Mouse (Mus musculus) T-helper 1 cell (primary cell): ENCODE measurements at regions not wholly inside any gene's neighbourhood (a gene's known extent, or its start where the extent isn't known, plus 50 kb on each side); places are given as distances from the start of the nearest gene placed in this dataset.

Source experiments
- in situ Hi-C: fragments of 300-600 bp; cut with MboI, MseI; formaldehyde crosslinking; loops from one replicate; pipeline ENCODE4 v1.15.1; 2025; ENCODE audit warnings: high pct_unique_total_duplicates

- in situ Hi-C loops: no loop called here
Measured at GRCm38 (mm10) chr5:129353549-129353948, 147.5 kb upstream of the Sfswap start.

DNA sequence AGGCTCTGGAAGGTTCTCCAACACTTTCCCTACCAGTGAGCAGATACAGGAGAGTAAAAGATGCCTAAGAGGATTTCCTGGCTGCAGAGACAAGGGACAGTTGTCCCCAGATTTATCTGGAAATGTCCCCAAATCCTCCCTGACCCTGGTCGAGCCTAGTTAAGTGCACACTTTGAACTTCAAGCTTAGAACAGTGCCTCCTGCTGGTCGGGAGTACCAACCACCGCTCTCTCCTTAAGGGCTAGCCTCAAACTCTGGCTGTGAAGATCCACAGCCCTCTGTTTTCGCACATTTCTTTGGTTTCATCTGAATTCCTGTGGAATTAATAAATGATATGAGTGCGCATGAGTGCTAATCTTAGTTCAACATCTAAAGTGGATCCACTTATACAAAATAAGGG lies 146.1 kb upstream of the Sfswap start:
- in situ Hi-C loops: no loop called here

DNA sequence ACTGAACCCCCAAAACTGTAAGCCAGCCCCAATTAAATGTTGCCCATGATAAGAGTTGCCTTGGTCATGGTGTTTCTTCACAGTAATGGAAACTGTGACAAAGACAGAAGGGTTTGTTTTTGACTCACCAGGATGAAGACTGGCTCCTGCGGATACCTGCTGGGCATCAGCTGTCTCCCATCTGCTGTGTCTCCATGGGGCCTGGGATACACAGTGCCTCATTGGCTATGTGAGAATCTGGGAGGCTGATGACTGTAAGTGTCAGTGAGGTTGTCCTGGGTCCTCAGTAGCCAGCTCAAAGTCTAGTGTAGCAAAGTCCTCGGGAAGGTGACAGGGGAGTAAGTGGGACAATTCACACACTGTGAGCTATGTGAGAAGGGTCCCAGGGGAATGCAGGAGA lies 139.5 kb upstream of the Sfswap start:
- in situ Hi-C loops: no loop called here

DNA sequence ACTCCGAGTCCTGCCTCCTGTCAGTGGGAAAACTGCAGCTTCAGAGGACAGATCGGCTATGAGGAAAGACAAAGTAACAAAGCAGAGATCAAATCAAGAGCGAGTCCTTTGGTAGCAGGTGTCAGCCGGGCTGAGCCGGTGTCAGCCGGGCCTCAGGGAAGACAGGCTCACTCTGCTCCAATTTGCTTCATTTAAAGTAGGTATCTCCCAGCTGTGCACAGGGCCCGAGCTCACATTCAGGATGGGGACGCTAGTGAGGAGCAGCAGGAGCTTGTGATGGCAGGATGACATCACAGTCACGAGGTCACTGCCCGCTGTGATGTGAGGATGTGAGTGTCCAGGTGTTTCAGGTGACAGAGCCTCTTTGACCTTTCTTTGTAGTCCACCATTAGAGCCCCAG lies 137.8 kb upstream of the Sfswap start:
- in situ Hi-C loops: no loop called here

GRCm38 (mm10) chr5:129365026-129365425 lies 136.0 kb upstream of the Sfswap start:
- in situ Hi-C loops: no loop called here

DNA sequence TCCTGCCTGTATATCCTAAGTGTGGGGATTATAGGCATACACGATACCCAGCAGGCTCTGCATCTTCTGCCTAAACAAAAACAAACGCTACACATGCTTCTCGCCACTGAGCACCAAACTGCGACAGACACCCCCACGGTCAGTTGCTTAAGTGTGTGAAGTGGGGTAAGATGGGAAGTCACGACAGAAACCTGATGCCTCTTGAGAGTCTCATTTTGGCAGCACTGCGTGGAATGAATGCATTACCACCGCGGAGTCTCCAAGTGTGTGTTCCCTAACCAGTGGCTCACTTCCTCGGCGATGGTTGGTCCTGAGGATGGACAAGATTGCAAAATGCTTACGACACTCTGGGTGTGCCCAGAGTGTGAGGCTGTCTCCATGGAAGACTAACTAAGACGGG lies 133.8 kb upstream of the Sfswap start:
- in situ Hi-C loops: no loop called here

DNA sequence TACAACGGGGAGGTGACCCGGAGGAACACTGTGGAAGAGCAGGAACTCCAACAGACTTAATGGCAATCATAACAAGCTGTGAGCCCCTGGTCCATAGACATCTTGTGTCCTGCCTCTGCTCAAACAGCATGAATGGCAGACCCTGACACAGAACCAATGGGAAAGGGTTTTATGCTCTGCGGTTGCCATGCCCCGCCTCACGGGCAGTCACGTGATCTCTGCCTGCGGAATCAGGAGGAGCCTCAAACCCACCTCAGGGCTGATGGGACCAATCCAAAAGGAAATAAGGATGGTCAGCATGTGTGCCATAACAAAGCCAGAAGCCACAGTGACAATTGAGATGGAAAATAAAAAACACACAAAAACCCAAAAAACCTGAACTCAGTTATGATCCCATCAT lies 120.2 kb upstream of the Sfswap start:
- in situ Hi-C loops: loop anchor here (10.0 to 25.0 kb wide), 3 partner anchors 316 to 806 kb away; no protein-coding TSS in a partner anchor

GRCm38 (mm10) chr5:129384976-129385375 lies 116.0 kb upstream of the Sfswap start:
- in situ Hi-C loops: loop anchor here (5.0 to 25.0 kb wide), 4 partner anchors 202 to 802 kb away; no protein-coding TSS in a partner anchor

GRCm38 (mm10) chr5:129385965-129386643 lies 114.9 kb upstream of the Sfswap start:
- in situ Hi-C loops: loop anchor here (5.0 to 25.0 kb wide), 4 partner anchors 201 to 801 kb away; no protein-coding TSS in a partner anchor

DNA sequence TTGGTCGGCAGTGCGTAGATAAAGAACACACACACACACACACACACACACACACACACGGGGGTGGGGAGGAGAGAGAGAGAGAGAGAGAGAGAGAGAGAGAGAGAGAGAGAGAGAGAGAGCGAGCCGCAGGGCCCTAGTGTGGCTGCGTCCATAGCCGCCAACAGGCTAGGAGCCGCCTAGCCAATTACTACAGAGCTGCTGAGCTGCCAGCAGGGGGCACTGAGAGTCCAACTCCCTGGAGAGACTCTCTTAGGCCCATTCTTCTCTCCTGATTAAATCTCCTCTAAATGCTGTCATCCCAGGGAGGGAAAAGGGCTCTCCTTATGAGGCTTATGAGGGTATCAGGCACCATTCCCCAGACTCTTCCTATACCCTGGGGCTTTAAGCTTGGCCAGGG lies 114.3 kb upstream of the Sfswap start:
- in situ Hi-C loops: loop anchor here (5.0 to 25.0 kb wide), 4 partner anchors 201 to 801 kb away; no protein-coding TSS in a partner anchor

- in situ Hi-C loops: loop anchor here (5.0 to 25.0 kb wide), 4 partner anchors 200 to 800 kb away; no protein-coding TSS in a partner anchor
Measured at GRCm38 (mm10) chr5:129387301-129387700, 113.7 kb upstream of the Sfswap start.

DNA sequence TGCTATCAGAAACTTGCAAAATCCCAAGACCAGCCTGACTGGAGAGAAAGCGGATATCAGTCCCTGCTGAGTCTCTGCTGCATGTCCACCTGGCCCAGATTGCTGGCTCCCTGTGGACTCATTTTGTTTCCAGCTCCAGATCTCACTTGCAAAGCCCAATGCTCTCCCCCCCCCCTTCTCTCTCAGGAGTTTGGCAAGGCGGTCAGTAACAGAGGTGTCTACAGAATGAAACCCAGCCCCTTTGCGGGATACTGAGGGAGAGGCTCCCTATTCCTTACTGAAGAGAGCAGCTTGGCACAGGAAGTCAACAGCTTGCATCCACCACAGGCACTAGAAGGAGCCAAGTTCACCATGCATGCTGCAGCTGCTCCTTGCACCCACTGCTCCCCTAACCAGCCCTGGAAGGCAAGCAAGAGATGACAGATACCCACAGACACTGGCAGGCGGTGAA lies 110.1 kb upstream of the Sfswap start:
- in situ Hi-C loops: loop anchor here (25.0 kb wide), 2 partner anchors 471 to 796 kb away; no protein-coding TSS in a partner anchor

DNA sequence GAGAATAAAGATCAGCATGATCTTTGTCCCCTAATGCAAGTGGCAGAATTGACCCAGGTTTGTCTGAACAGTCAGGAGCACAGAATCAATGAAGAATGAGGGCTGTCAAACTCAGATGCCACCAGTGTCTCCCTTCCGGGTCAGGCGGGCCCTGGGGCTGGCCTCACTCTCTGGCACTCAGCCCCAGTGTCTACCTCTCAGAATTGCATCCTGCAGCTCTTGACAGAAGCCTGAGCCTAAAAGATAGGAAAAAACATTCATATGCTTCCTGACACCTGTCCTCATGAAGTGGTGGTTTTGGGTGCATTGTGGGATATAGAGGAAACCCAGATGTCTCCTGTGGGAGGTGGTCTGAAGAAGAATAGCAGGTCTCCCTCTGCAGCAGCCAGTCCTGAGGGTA lies 107.9 kb upstream of the Sfswap start:
- in situ Hi-C loops: loop anchor here (25.0 kb wide), 2 partner anchors 469 to 794 kb away; no protein-coding TSS in a partner anchor

GRCm38 (mm10) chr5:129393606-129394255 lies 107.3 kb upstream of the Sfswap start:
- in situ Hi-C loops: loop anchor here (25.0 kb wide), 2 partner anchors 469 to 794 kb away; no protein-coding TSS in a partner anchor

GRCm38 (mm10) chr5:129394416-129394815 lies 106.6 kb upstream of the Sfswap start:
- in situ Hi-C loops: loop anchor here (25.0 kb wide), 2 partner anchors 468 to 793 kb away; no protein-coding TSS in a partner anchor

DNA sequence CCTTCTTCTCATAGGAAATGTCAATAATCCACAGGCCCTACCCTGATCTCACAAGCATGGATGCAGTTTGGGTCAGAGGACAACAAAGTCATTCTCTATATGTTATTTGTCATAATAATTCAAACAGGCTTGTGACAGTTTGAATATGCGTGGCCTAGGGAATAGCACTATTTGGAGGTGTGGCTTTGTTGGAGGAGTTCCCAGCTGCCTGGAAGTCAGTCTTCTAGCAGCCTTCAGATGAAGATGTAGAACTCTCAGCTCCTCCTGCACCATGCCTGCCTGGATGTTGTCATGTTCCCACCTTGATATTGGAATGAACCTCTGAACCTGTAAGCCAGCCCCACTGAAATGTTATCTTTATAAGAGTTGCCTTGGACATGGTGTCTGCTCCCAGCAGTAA lies 103.7 kb upstream of the Sfswap start:
- in situ Hi-C loops: loop anchor here (25.0 kb wide), 2 partner anchors 465 to 790 kb away; no protein-coding TSS in a partner anchor

DNA sequence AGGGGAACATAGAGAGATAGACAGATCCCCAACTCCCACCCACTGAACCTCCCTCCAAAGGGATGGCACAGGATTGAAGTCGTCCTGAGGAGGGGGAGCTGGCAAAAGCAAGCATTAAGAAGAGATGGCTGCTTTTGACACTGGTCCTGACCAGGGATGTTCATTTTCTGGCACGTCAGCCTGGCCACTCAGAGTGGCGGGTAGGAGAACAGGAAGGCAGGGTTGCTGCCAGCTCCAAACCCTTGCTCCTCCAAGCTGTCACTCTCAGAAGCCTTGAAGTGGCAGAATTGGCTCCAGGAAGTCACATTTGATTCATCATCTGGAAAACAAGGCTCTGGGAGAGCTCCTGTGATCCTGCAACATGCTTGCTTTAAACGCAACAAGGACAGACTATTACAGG lies 94.8 kb upstream of the Sfswap start:
- in situ Hi-C loops: no loop called here

DNA sequence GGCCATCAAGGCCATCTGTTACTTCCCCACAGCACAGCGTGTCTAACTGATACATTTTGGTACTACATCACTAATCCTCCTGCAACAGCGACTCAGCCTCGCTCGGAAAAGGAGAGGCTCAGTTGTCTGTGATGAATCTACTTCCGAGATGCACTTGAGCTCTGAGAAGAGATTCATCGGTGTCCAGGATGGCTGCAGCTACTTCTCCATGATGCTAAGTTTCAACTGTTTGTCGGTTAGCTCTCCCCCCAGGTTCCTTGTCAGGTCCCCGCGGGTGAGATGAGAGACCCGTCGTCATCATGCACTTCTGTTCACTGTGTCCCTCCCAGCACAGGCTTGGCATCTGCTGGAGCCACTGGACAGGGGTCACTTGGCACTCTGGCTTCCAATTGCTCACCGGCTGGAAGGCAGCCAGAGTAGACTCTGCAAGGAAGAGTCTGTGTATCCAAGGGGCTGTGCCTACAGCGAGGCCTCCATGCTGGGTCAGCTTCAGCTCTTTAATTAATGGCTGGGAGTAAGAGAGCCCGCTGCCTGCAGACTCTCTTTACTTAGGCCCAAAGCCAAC lies 91.5 kb upstream of the Sfswap start:
- in situ Hi-C loops: no loop called here

- in situ Hi-C loops: no loop called here
Measured at GRCm38 (mm10) chr5:129412161-129412560, 88.9 kb upstream of the Sfswap start.

DNA sequence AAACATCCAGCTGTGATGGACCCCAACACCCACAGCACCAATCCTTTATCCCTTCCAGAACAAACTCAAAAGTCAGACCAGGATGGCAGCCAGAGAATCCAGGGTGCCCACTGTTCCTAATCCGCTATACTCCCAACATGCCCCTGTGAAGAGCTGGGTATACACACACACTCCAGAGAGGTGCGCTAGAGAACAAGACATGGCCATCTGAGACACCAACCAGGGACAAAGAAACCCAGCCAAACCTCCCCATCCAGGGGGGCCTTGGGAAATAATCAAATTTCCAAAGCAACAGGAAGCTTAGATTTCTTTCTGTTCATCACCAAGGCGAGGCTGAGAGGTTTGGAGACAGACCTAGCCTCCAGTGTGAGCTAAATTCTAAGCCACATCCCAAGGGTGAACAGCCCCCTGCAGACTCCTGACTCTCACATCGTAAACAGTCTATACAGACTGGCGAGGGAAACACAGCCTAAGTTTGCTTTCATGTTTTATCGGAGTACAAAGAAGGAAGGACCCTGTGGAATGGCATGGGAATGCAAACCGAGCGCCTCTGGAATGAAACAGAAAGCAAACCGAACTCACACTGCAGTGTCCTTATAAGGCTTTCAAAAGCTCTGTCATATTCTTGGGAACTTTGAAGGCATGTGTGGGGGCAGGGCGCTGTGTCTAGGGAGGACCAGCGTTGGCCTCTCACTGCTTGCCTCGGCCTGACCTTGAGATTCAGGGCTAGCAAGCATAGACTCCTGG lies 85.9 kb upstream of the Sfswap start:
- in situ Hi-C loops: no loop called here

GRCm38 (mm10) chr5:129416425-129416824 lies 84.6 kb upstream of the Sfswap start:
- in situ Hi-C loops: no loop called here
